Mouse (Mus musculus): ENCODE measurements around the gene 4930524J08Rik. TPM values are rescaled to one million over a fixed set of nuclear protein-coding genes. Genes with fewer than 3 reads are reported as not detected.

Gene 4930524J08Rik
- 1 to 10 TPM; 1.9 to 2.4 TPM for total RNA-seq (2021)
- long read RNA-seq, experiment 1, result 0 reads
- long read RNA-seq, experiment 2, result 0 reads

DNA sequence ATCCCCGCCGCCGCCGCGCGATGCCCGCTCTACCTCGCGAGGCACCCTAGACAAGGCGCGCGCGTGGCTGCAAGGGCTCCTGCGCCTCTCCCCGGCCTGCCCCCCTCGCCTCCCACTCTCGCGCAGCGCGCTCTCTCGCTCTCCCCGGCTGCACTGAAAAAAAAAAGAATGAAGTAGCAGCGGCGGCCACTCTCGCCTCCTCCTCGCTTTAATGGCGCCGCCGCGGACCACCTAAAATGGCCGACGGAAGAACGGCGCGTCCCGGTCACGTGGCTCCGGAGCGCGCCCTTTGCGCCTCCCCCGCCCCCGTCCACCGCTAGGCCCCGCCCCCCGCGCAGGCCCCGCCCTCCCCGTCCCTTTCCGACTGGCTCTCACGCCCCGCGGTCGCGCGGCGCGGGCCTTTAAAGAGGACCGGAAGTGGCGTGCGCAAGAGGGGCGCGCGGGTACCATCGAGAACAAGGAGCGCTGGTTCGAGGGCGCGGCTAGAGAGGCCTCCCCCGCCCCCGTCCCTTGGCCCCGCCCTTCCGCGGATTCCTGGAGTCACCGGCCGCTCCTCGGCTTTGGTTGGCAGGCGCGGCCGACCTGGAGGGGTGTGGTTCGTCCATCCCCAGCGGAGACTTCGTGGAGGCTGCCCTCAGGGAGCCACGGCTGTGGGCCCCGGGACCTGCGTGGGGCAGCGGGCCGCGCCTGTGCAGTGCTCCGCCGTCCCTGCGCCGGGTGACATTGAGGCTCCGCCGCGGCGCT lies at the start of gene 4930524J08Rik, which contains the start of gene Hnrnpd:
TSS of gene 4930524J08Rik (plus strand) at position 363 of the 744 bp plus-strand sequence.
TSS of gene Hnrnpd (minus strand) at position 240 of the 744 bp plus-strand sequence.
- DNase-seq (ENCODE audit: low spot score in 2 of 2), result peak; percentile 87 to 95

DNA sequence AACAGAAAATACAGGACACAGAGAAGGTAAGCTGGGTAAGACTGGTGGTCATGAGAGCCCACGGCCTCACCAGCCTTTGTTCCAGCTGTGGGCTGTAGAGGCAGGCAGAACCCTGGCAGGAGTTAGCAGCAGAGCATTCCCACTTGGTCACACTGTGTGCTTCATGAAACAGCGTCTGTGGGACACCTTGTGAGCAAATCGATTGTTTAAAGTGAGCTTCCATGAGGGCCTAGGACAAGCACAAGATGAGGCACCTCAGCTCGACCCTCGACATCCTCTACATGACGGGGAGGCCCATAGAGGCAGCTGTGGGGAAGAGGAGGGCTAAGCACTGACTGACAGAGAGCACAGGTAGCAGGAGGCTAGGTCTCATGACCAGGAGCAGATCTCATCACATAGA lies 47.0 kb upstream of the 4930524J08Rik start:
- no peak for DNase-seq (ENCODE audit: low spot score in 2 of 2)

DNA sequence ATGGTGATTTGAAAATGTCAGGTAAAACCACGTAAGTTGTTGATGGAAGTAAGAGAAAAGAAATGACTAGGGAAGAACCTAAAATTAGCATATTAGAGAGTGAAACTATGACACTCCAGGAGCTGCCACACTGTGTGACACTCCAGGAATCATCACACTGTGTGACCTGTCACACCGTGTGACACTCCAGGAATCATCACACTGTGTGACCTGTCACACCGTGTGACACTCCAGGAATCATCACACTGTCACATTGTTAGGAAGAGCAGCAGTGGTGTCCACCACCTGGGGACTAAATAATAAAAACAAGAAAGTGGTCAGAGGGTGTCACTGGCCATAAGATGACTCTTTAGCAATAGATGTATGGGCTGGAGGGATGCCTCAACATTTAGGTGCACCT lies 39.4 kb upstream of the 4930524J08Rik start:
- DNase-seq (ENCODE audit: low spot score in 2 of 2), result no peak

- DNase-seq (ENCODE audit: low spot score in 2 of 2), result no peak
Observed at GRCm38 (mm10) chr5:99941273-99941672, 37.6 kb upstream of the 4930524J08Rik start.

- DNase-seq (ENCODE audit: low spot score in 2 of 2), result no peak
Observed at GRCm38 (mm10) chr5:99941776-99942502, 36.9 kb upstream of the 4930524J08Rik start.

- DNase-seq (ENCODE audit: low spot score in 2 of 2), result no peak
Observed at GRCm38 (mm10) chr5:99952513-99952912, 26.3 kb upstream of the 4930524J08Rik start.

DNA sequence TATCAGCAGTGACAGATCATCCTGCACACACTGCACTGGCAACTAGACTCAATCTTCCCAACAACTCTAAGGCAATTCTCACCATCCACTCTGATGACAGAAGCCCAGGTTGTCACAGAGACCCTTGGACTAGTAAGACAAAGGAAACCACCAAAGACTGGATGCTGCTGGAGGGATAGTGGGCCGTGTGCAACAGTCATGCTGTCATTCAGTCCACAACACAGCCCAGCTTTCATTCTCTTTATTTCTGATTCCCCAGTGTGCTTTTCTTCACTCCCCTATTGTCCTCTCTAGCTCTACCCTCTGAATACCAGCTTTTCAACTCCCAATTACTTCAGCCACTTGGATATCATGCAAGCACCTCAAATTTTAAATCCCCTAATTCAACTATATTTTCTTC lies 25.0 kb upstream of the 4930524J08Rik start:
- no peak for DNase-seq (ENCODE audit: low spot score in 2 of 2)

DNA sequence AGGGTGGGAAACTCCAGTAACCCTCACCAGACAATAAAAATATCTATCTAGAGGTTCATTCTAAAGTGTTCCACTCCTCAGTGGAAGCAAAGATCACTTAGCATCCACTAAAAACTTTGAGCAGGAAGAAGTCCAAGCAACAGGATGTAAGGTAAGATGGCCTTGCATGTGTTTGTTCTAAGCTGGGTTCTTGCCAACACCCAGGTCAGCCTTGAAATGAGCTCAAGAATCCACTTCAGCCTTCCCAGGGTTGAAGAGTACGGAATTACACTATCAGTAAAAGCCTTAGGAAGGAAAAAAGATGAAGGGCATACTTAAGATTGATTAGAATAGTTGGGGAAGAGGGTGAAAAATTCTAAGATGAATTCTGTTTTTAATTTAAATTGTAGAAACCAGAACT lies 20.2 kb upstream of the 4930524J08Rik start:
- DNase-seq (ENCODE audit: low spot score in 2 of 2), result no peak

DNA sequence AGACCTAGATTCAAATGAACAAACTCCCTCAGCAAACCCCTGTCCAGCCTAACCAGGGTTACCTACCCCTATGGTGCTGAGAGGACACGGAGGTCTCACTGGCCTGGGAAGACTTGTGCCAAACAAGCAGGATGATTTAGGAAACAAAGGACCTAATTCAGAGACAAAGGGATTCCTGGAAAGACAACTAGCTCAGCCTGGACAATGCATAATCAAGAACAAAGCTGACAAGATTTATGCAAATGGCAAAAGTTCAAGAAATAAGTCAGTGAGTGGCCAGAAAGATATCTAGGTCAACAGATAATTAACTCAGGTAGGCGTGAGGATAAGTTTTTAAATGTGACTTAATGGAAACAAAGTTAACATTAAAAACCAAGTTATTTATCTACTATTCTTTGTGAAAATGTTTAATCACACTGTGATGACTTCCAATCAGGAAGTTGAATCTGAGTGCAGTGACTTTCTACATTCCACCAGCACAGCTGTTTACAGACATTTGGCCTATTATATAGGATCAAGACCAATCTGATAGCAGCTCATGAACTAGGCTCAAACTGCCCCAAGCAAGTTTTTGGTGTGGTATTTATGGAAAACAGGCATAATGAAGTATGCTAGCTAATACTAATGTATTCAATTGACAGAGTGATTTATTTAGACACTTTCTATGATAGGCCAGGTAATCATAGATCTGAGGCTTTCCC lies 19.5 kb upstream of the 4930524J08Rik start:
- DNase-seq (ENCODE audit: low spot score in 2 of 2), result no peak

DNA sequence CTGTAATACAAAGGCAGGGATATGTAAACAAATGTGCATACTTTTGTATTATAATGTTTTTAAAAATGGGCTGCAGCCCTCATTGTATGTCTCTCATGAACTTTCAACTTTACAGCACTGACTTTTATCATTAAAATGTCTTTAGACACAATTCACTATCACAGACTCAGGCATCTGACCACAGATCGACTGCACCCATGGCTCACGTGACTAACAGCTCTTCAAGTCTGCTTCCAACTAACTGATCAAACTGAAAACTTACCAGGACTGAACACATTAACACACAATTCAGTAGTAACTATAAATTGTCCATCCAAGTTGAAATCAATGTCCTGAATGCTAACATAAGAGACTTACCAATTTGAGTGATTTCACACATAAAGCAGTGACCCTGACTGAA lies 18.9 kb upstream of the 4930524J08Rik start:
- no peak for DNase-seq (ENCODE audit: low spot score in 2 of 2)

GRCm38 (mm10) chr5:99973941-99974340 lies 4.9 kb upstream of the 4930524J08Rik start:
- no peak for DNase-seq (ENCODE audit: low spot score in 2 of 2)

- DNase-seq (ENCODE audit: low spot score in 2 of 2), result no peak
Observed at GRCm38 (mm10) chr5:99975061-99975460, 3.8 kb upstream of the 4930524J08Rik start.

DNA sequence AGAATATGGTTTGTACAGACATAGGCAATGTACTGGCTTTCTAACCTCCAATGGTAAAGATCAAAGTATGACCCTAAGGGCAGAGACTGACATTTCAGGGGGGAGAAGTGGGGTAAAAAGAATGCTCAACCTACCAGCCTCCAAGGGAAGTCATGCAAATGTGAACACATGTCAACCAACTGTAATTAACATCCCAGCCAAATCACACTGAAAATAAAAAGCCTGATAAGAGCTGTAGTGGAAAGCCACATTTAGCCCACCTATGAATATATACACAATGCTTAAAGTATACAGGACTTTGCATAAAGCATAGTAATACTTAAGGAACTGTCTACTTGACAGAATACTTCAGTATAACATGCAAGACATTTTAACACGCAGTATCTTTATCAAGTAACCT lies 3.1 kb upstream of the 4930524J08Rik start:
- no peak for DNase-seq (ENCODE audit: low spot score in 2 of 2)

- no peak for DNase-seq (ENCODE audit: low spot score in 2 of 2)
Observed at GRCm38 (mm10) chr5:99976334-99976955, 2.4 kb upstream of the 4930524J08Rik start.

DNA sequence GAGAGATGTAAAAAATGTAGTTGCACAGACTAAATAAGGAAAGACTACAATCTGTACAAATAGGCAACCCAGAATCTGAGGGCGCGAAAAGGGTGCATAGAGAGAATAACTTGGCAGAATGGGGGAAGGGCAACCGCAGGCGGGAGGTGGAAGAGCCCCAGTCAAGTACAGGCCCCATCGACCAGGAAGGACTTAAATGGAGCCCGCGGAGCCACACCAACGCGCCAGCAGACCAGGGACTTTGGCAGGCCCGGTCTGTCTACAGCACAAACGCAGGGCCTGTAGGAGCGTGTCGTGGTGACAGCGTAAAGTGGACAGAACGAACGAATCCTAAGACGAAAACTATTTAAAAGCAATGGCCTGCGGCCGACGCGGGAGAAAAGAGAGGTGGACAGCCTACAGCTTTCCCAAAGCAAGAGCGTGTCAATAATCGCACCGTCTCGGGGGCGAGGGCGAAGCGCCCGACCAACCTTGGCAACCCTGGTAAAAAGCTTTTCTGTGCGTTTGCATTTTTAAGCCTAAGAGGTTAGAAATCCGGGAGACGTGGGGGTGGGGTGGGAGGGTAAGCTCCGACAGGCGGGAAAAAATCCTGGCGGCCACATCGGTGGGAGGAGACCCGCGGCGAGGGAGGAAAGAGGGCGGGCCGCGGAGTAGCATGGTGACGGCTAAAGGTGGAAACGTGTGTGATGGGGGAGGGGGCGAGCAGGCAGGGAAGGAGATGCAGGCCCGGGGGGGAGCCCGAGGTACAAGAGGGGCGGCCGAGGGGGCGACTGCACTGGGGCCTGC lies 1.2 kb upstream of the 4930524J08Rik start:
- DNase-seq (ENCODE audit: low spot score in 2 of 2), result peak; percentile 64 to 66

DNA sequence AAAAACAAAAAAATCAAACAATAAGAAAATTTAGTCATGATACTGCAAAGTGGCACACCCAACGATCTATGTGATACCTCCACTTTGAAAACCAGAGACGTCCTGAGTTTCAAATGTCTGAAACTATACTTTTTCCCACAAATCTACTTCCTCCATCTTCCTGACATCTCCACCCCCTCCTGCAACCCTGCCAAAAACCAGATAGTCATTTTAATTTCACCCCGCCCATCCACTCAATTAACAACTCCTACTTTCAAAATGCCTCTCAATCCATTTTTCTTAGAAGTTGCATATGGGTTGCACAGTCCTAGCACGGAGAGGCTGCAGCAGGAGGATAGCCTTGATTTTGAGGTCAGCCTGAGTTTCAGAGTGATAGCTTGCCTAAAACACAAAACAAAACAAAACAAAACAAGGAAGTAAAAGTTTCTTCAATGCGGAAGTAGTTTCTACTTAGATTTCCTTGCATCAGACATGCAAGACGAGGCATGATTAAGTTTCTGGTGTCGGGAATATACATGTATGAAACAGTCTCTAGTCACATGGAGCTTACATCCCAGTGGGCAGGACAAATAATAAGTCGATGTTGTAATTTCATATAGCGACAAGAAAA lies 4.7 kb downstream of the 4930524J08Rik start:
- DNase-seq (ENCODE audit: low spot score in 2 of 2), result no peak

- no peak for DNase-seq (ENCODE audit: low spot score in 2 of 2)
Observed at GRCm38 (mm10) chr5:99994166-99994565, 15.3 kb downstream of the 4930524J08Rik start.

DNA sequence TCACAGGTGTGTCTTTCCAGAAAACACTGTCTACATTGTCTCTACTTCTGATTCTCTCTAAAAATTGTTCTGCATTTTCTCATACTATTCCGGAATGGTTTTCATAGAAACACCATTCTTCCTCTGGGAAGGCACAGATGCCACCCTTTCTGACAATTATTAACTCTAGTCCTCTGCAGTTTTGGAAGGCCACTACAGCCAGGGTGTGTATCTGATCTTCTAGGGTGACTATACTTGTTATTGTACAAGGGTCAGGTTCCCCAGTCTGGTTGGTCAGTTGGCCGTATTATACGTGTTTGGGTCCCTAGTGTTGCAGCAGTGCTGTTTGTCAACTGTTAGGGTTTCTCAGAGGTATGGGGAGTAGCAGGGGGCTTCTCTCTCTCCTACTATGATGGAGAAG lies 15.8 kb downstream of the 4930524J08Rik start:
- no peak for DNase-seq (ENCODE audit: low spot score in 2 of 2)

DNA sequence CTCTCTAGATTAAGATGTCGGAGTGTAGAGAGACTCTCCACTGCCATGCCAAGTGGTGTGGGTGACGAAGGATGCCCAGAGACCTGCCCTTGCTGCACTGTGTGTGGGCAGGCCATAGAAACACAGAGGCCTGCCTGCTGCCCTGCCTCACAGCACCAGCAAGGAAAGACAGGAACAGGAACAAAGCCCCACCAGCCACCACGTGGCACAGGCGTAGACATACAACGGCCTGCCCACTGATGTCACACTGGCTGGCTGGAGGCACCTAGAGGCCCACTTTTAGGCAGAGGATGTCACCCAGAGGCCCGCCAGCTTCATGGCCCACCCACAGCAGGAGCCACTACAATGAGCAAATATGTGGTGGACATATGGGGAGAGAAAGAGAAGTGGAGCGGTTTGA lies 21.2 kb downstream of the 4930524J08Rik start:
- no peak for DNase-seq (ENCODE audit: low spot score in 2 of 2)

DNA sequence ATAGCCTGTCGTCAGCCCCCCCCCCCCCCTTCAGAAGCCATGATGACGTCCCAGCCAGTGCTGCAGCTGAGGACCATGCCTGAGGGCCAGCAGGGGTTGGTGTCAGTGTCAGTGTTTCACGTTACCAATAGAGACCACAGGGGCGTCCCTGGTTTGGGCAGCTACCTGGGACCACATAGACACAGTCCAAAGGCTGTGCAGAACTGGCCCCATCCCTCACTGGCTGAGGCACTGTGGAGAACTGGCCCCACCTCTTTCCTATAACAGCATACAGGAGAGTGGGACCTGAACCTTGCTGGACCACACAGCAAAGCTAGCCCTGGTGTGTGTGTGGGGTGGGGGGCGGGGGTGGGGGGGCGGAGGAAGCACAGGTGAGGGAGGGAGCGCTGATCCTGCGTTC lies 21.6 kb downstream of the 4930524J08Rik start:
- no peak for DNase-seq (ENCODE audit: low spot score in 2 of 2)

Data from left cerebral cortex, adult 18-20 months (tissue).